Mouse (Mus musculus) induced T-regulatory cell, adult 2 months (primary cell): Measurements from ENCODE around the gene Man1c1.

ENCODE experiments used
- DNase-seq: peaks from one replicate; pipeline ENCODE4 v3.0.0-alpha.2; 2012; ENCODE audit warnings: low read depth

Man1c1 gene

GRCm38 (mm10) chr4:134548169-134548938 is 155.7 kb downstream of the Man1c1 start:
- peak; percentile 31 for DNase-seq

- DNase-seq, result no peak
Measured at GRCm38 (mm10) chr4:134546814-134547705, 157.0 kb downstream of the Man1c1 start.

- peak; percentile 93 for DNase-seq
Measured at GRCm38 (mm10) chr4:134543261-134543660, 160.8 kb downstream of the Man1c1 start.

- no peak for DNase-seq
Measured at GRCm38 (mm10) chr4:134542726-134543125, 161.4 kb downstream of the Man1c1 start.

- no peak for DNase-seq
Measured at GRCm38 (mm10) chr4:134538997-134539580, 165.0 kb downstream of the Man1c1 start.

- DNase-seq, result no peak
Measured at GRCm38 (mm10) chr4:134535787-134536151, 168.3 kb downstream of the Man1c1 start.

GRCm38 (mm10) chr4:134534932-134535786 is 168.9 kb downstream of the Man1c1 start, which contains the start of gene Mtfr1l:
Gene Mtfr1l (minus strand): TSS chr4:134535387.
- DNase-seq, result peak; percentile 97

- DNase-seq, result peak; percentile 88
Measured at GRCm38 (mm10) chr4:134534124-134534886, 169.8 kb downstream of the Man1c1 start.

- DNase-seq, result no peak
Measured at GRCm38 (mm10) chr4:134533421-134533820, 170.7 kb downstream of the Man1c1 start.

- DNase-seq, result no peak
Measured at GRCm38 (mm10) chr4:134532928-134533327, 171.2 kb downstream of the Man1c1 start.

GRCm38 (mm10) chr4:134526220-134526619 is 177.9 kb downstream of the Man1c1 start:
- DNase-seq, result no peak

- no peak for DNase-seq
Measured at GRCm38 (mm10) chr4:134525806-134526205, 178.3 kb downstream of the Man1c1 start.

GRCm38 (mm10) chr4:134523447-134523846 is 180.6 kb downstream of the Man1c1 start:
- no peak for DNase-seq

- no peak for DNase-seq
Measured at GRCm38 (mm10) chr4:134519281-134519680, 184.8 kb downstream of the Man1c1 start.

- no peak for DNase-seq
Measured at GRCm38 (mm10) chr4:134518541-134518940, 185.5 kb downstream of the Man1c1 start.

- DNase-seq, result no peak
Measured at GRCm38 (mm10) chr4:134517719-134518118, 186.4 kb downstream of the Man1c1 start.

- DNase-seq, result no peak
Measured at GRCm38 (mm10) chr4:134516981-134517380, 187.1 kb downstream of the Man1c1 start.

- no peak for DNase-seq
Measured at GRCm38 (mm10) chr4:134515614-134516013, 188.5 kb downstream of the Man1c1 start.

- no peak for DNase-seq
Measured at GRCm38 (mm10) chr4:134514309-134514930, 189.7 kb downstream of the Man1c1 start.

GRCm38 (mm10) chr4:134512798-134513197 is 191.3 kb downstream of the Man1c1 start:
- DNase-seq, result peak; percentile 75
